Mouse (Mus musculus) MN1 (cell line): ENCODE measurements at regions not wholly inside any gene's neighbourhood (a gene's known extent, or its start where the extent isn't known, plus 50 kb on each side); places are given as distances from the start of the nearest gene placed in this dataset.

Experiments
- DNase-seq: peaks from one replicate; pipeline ENCODE4 v3.0.0-alpha.2; 2016; ENCODE audit warnings: low spot score

DNA sequence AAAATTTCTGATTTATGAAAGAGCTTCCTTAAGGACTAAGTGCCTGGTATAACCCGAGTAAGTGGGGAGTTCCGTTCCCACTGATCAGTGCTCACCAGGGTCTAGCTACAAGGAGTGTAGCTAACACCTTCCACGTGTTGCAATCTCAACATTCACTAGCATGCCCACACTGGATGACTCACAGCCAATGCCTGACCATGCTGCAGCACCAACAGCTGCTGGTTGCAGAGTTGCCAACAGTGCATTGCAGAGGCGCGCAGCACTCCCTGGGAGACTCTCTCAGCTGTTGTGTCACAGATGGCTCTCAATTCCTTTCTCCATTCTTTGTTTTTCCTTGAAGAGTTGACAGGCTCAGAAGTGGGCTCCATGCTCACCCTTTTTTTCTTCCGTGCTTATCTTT, 787.5 kb upstream of the Tenm3 start:
- DNase-seq: no peak

- no peak for DNase-seq
Measured at GRCm38 (mm10) chr8:49627966-49628495, 784.3 kb upstream of the Tenm3 start.

DNA sequence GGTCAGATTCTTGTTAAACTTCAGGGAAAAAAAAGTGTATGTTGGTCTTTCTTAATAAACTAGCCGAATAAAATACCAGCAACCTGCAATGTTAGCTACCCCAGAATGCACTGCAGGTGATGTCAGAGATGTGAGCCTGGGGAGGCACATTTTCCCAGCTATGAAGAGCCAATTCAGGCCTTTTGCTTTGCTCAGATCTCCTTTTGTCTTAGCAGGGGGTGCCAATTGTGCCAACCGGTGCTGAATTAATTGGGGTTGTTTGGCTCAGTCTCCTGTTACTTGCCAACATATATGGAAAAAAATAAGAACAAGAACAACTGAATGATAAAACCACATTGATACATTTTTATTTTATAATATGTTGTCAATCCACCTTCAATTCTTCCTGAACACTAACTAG, 751.8 kb upstream of the Tenm3 start:
- no peak for DNase-seq

DNA sequence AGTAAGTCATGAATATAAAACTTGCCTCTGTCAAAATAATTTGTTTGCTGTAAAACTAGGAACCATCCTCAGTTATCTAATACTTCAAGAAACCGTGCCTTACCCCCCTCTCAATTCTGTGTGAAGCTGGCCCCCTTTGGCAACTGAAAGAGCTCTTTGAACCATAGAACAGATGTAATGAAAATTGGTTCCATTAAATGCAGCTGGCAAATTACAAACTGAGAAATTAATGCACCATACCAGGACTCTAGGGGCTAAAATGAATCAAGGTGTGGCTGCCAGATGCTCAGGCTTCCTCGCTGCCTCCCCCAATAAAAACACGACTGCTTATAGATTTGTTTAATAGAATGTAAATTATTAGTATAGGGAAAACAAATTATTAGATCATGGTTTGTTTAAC, 723.7 kb upstream of the Tenm3 start:
- DNase-seq: no peak

GRCm38 (mm10) chr8:49563499-49564279, 719.9 kb upstream of the Tenm3 start:
- no peak for DNase-seq

DNA sequence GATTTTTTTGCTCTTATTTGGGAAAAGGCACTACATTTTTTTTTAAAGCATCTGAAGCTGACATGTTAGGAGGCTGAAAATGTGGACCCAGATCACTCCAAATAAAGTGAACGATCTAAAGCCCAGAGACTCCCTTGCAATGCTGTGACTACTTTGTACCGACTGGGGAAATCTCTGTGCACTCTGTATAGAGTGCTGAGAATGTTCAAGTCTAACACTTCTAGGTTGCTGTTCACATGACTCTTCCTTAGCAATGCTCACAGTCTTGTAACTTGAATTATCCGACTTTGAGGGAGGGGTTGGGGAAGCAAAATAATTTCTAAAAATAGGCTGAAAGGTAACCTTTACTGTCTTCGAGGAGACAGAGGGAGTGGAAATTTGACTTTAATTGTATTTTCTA, 719.2 kb upstream of the Tenm3 start:
- no peak for DNase-seq

DNA sequence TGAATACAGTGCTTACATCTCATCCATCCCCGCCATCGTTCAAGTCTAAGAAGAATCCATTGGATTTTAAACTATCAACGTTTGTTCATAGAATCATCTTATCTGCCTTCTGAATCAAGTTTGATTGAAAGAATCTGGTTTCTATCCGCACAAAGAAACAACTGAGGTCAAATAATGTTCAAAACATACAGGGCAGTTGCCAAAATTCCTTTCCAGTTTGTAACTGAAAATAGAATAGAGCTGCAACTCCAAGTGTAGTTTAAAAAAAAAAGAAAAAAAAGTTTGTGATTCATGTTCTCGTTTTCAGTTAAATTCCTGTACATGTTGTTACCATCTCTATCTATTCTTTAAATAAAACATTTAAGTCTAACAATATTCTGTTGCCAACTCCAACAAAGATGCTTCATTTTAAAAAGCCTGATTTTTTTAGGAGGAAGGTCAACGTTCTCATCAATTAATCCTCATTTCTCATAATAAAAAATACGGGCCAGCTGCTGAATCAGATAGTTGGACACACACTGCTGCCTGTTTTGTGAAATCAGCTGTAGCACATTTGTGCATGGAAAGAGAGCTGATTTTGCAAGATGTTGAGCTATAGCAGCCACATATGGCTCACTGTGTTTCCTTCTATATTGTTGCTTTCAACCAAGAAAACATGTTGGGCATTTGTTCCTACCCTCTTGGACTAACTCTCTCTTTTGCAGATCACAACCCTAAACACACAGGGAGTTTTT, 712.1 kb upstream of the Tenm3 start:
- DNase-seq: no peak

DNA sequence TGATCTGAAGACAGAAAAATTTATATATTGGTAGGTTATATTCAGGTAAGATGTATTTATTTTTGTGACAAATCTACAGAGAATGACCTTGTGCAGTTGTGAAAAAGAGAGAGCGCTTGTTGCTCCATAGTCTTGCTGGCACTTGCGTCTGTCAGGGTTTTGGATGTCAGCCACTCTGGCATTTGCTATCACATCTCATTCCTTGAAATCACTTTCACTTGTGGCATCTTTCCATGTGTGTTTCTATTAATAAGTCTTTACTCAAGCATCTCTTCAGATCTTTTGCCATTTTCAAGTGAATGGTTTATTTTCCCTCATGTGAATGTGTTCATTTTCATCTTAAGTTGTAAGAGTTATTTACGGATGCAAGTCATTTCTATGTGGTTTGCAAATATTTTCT, 709.4 kb upstream of the Tenm3 start:
- DNase-seq: no peak

GRCm38 (mm10) chr8:49543321-49543720, 699.6 kb upstream of the Tenm3 start:
- no peak for DNase-seq

- no peak for DNase-seq
Measured at GRCm38 (mm10) chr8:49541337-49541736, 697.6 kb upstream of the Tenm3 start.

DNA sequence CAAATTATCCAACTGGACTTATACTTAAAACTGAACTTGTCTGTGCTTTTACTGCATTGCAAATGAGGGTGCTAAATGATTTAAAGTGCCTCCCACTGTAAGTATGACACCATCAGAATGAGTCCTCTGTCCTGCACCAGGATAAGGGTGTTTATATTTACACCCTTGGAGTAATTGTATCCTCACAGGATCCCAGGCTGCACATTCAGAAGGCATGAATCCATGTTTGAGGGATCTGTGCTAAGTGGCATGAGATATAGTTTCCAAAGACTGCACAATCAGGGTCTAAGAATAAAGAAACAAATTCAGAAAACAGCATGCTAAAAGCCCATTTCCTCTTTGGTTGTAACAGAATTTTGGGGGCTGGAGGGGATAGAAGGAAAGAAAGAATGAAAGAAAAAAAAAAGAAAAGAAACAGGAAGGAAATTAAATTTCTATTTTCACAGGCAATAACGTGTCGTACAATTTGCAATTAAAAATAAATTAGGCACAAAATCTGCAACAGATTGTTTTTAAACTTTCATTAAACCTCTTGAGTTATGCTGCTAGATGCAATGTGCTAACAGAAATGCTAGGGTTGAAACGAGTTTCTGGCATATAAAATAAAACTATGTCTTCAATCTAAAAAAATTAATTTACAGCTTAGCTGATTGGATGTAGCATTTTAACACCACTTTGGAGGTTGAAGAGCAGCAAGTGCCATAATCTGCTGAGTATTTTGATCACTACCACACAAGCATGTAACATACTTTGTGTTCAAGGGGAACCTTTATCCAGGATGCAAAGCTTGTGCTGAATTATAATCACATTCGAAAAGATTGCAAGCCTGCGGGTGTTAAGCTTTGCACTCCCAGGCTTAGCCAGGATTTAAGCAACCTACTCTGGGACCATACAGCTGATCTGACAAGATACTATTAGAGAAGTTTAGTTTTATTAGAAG, 689.9 kb upstream of the Tenm3 start:
- DNase-seq: no peak

DNA sequence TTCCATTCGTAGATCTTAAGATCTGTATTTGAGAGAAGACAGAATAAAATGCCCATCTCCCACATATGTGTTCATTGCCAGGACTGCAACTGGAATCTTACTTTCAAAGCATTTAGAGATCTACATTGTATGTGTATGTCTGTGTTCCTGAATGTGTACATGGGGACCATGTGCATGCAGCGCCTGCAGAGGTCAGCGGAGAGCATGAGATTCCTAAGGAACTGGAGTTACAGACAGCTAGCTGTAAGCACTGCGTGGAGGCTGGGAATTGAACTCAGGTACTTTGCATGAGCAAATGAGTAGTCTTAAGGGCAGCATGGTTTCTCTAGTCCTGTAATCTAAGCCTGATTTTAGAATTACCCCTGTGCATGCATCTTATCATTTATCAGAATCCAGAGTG, 685.5 kb upstream of the Tenm3 start:
- no peak for DNase-seq

DNA sequence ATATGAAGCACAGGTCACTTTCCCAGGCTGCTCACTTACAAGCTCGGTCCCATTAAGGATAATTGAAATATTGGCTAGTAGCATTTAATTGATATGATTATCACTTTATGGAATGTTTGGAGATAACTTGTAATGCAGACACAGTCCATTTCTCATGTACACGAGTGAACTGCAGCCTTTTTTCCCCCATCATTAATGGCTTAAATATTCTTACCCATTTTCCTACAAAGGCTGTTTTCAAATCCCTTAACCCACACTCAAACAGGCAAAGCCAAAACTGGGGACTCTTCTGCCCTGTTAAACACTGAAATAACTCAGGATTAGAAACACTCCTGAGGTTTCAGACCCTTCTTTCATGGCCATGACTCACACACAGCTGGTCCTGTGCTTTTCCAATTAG, 649.2 kb upstream of the Tenm3 start:
- no peak for DNase-seq

DNA sequence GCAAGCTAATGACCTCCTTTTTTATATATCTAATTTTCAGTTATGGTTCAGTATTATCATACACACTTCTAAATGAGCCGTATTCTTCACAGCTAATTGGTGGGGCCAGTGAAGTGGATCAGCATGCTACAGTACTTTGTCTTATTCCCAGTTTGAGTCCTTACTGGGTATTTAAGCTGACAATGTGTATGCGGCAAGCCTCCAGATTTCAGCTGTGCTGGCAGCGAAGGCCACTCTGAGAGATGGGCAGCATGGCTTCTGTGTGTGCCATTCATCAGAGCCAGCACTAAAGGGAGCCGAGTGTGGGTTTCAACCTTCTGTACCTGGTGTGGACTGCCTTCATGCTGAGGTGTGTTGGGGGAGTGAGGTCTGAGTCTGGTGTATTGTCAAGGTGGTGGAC, 641.5 kb upstream of the Tenm3 start:
- no peak for DNase-seq

DNA sequence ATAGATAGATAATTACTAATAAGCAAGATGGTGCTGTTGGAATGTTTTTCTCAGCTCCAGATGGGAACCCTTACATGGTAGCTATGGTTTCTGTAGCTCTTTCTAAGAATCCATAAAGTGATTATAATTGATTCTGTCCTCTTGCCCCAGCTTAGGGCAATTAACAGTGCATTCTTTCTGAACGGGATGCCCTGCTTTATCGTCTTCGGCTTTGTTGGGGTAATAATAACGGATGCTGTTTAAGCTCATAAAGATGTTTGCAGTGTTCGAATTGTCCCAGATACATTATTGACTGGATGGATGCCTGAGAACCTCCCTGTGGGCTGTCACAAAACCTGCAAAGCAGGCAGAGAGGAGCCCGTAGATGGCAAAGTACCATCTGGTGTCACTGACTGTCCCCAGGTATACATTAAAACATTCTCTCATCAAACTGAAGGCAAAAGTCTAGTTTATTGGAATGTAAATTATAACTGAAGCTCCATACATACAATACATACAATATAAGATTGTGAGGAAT, 637.8 kb upstream of the Tenm3 start:
- DNase-seq: no peak

DNA sequence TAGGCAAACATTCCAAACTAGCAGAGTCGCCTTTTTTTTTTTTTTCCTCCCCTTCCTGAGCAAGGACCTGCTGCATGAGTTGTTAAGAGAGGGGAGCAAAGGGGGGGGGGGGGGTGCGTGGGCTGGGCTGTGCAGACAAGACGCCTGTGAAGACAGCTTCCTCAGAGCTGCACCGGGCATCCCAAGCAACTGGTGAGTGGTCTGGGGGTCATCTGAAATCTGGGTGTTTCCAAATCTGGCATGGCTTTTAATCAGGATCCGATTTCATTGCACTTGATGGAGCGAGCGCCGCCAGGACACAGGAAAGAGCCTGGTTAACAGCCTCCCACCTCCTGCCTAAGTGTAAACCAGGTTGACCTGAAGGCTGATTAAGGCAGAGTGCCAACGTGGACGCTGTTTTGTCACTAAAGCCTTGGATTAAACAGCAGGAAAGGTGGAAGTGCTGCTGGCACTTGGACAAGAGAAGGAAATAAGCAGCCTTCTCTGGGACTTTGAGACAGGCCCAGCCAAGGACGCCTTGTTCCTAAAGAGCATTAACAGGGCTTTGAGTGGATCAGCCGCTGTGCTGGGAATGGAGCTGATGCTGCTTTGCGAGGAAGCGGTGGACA, 622.3 kb upstream of the Tenm3 start:
- no peak for DNase-seq

DNA sequence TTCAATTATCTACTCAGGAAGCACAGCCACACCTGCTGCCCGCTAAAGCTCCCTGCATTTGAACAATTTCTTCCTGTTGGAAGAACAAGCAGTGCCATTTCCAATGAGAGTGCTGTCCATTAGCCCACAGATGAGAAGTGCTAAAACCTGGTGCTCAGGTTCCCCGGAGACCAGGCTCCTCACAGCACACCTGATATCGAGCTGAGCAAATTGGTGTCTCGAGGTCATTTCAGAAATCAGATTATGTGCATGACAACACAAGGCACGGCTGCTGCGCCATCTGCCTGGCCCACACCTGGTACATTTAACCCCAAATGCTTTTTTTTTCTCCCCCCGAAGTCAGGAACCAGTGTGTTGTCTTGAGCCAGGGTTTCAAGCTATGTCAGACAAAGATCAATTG, 621.3 kb upstream of the Tenm3 start:
- DNase-seq: no peak

- no peak for DNase-seq
Measured at GRCm38 (mm10) chr8:49462602-49463001, 618.9 kb upstream of the Tenm3 start.

GRCm38 (mm10) chr8:49461724-49462473, 618.1 kb upstream of the Tenm3 start:
- DNase-seq: no peak

GRCm38 (mm10) chr8:49445444-49445843, 601.7 kb upstream of the Tenm3 start:
- DNase-seq: no peak

GRCm38 (mm10) chr8:49441270-49441669, 597.5 kb upstream of the Tenm3 start:
- no peak for DNase-seq
